Mouse (Mus musculus) layer of hippocampus, adult 2 months (tissue): Measurements from ENCODE around the gene Bok. TPM values are rescaled to one million over a fixed set of nuclear protein-coding genes. Genes with fewer than 3 reads are reported as not detected.

Experiments
- DNase-seq, 2 experiments: peaks; one replicate each; pipeline ENCODE4 v3.0.0; 2022; ENCODE audit warnings: low spot score in 2 of 2
- H3K27ac ChIP-seq: fragments of 200-600 bp; 2 replicates; pipeline ENCODE4 v1.8.1; 2022
- H3K4me3 ChIP-seq: fragments of 200-600 bp; 2 replicates; pipeline ENCODE4 v1.8.1; 2022; ENCODE audit warnings: mild to moderate bottlenecking
- CTCF ChIP-seq: fragments of 200-600 bp; conservative IDR thresholded peaks from 2 replicates; pipeline ENCODE4 v1.8.1; 2022; ENCODE audit warnings: antibody characterized with exemption, mild to moderate bottlenecking, moderate library complexity
- total RNA-seq, 2 experiments: library from RNA; stranded (reverse); gene quantifications; 2 replicates each; pipeline ENCODE4 v1.2.3; 2021

Gene Bok
- total RNA-seq, 2 experiments from 2014 or later = 64.9 to 77.6 TPM

GRCm38 (mm10) chr1:93668791-93669548 is 16.5 kb upstream of the Bok start:
- DNase-seq = peak; percentile 16 to 29
- peak overlapping the region; percentile 49 for H3K4me3 ChIP-seq
- peak; percentile 81 for TF ChIP-seq CTCF
- H3K27ac ChIP-seq = no peak overlapping the region

DNA sequence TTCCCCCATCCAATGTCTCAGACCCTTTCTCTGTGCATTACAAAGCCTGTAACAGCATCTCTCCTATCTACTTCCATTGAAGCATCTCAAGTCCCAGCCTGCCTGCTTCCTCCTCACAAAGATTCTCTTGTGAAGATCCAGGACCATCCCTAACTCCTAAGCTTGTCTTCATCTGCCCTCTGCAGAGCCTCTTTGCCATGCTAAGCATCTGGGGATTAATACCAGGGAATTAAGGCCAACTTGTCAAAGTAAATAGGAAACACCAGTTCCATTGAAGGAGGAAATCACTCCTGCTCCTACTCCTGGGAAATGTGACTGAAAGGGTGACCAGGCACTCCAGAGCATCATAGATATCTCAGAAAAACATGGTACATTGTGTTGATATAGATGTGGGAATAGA is 15.5 kb upstream of the Bok start:
- no peak for DNase-seq
- Histone ChIP-seq H3K27ac (no peak overlapping the region), H3K4me3 (no peak overlapping the region)
- no peak for TF ChIP-seq CTCF

DNA sequence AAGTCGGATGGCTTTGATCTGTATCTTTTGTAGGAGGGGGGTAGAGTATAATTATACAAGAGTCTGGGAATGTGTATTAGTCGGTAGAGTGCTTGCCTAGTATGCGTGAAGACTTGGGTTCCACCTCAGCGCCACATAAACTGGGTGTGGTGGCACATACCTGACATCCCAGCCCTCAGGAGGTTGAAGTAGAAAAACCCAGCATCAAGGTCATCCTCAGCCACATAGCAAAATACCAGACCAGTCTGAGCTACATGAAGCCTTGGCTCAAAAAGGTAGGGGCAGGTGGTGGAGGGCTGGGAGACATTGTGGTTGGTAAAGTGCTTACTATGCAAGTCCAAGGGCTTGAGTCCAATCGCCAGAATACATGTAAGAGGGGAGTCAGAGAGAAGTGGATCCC is 12.8 kb upstream of the Bok start:
- TF ChIP-seq CTCF = no peak
- no peak for DNase-seq
- Histone ChIP-seq H3K4me3 (no peak overlapping the region), H3K27ac (no peak overlapping the region)

GRCm38 (mm10) chr1:93678386-93678785 is 7.1 kb upstream of the Bok start:
- Histone ChIP-seq H3K4me3 (no peak overlapping the region), H3K27ac (no peak overlapping the region)
- no peak for TF ChIP-seq CTCF
- DNase-seq = no peak

- Histone ChIP-seq H3K4me3 (no peak overlapping the region), H3K27ac (no peak overlapping the region)
- DNase-seq = no peak
- TF ChIP-seq CTCF = no peak
Observed at GRCm38 (mm10) chr1:93679889-93680568, 5.4 kb upstream of the Bok start.

DNA sequence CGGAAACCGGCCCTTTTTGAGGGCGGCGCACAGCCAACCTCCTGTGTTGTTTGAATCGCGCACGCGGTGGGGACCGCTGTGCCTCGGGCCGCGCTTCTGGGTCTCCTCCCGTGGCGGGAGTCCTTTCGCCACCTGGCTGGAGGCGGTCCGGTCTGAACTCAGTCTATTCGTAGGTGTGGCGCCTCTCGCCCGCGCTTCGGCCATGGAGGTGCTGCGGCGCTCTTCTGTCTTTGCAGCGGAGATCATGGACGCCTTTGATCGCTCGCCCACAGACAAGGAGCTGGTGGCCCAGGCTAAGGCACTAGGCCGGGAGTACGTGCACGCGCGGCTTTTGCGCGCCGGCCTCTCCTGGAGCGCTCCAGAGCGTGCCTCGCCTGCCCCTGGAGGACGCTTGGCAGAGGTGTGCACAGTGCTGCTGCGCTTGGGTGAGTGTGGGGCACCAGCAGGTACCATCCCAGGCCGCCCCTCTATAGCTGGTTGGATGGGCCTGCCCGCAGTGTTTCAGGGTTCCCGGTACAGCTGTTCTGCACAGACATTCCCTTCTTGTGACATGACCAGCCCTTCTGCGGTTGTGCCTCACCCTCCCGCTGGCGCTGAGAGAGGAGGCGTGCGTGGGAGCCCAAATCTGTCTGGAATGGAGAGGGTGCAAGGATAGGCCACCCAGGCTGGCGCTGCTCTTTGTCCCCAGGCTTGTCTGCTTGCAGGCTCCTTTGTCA is 943 bp downstream of the Bok start:
- TF ChIP-seq CTCF = peak; percentile 65
- H3K4me3 ChIP-seq = peak overlapping the region; percentile 67
- H3K27ac ChIP-seq = peak overlapping the region; percentile 82
- peak; percentile 17 to 37 for DNase-seq

DNA sequence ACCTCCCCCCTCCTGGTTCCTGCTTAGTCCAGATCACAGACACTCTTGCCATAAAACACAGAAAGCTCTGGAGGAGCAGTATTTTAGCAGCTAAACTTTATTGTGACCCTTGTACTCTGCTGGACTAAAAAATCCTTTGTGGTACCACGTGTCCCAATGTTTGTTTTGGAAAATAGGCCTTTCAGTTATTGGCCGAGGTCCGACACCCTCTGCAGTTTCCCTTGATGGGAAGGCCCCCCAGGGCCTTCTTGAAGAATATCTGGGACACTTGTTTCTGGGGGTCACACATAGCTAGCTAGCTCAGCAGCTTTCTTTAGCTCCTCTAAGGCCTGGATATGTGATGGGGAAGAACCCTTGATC is 1.5 kb downstream of the Bok start:
- Histone ChIP-seq H3K27ac (peak overlapping the region; percentile 82), H3K4me3 (peak overlapping the region; percentile 67)
- DNase-seq = no peak
- no peak for TF ChIP-seq CTCF

DNA sequence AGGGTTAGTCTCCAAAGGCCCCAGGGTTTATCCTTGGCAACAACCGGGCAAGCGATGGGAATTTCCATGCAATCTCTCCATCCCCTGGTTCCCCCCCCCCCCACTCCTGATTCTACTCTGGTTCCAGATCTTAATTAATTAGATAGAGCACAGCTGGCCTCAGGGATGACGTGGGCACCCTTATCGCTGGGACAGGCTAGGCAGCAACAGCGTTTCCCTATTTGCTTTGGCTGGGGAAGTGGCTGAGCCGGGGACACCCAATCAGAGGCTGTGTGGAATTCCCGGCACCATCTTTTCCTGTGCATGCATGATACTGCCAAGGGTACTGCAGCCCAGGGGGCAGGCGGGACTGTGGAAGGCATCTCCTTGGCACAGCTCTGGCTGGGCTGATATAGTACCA is 2.7 kb downstream of the Bok start:
- Histone ChIP-seq H3K4me3 (no peak overlapping the region), H3K27ac (no peak overlapping the region)
- TF ChIP-seq CTCF = peak; percentile 30
- no peak for DNase-seq

- no peak for TF ChIP-seq CTCF
- no peak overlapping the region for H3K4me3 ChIP-seq
- DNase-seq = no peak
- no peak overlapping the region for H3K27ac ChIP-seq
Observed at GRCm38 (mm10) chr1:93689901-93690496, 4.5 kb downstream of the Bok start.

DNA sequence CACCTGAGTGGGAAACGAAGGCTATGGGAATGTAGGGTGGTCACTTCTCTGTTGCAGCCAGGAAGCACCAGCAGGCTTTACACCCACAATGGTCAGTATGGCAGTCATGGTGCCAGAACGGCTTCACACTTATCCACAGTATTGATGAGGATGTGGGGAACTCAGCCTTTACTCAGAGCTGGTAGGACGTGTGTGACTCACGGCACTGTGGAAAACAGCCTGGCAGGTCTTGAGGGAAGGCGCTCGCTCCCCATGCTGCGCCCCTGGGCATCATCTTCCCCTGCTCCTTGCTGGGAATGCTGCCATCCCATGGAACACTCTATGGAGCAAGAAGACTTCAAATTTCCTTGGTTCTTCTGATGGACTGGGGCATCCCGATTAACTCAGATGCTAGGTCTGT is 5.6 kb downstream of the Bok start:
- TF ChIP-seq CTCF = no peak
- DNase-seq = no peak
- H3K27ac ChIP-seq = peak overlapping the region; percentile 64
- H3K4me3 ChIP-seq = no peak overlapping the region

DNA sequence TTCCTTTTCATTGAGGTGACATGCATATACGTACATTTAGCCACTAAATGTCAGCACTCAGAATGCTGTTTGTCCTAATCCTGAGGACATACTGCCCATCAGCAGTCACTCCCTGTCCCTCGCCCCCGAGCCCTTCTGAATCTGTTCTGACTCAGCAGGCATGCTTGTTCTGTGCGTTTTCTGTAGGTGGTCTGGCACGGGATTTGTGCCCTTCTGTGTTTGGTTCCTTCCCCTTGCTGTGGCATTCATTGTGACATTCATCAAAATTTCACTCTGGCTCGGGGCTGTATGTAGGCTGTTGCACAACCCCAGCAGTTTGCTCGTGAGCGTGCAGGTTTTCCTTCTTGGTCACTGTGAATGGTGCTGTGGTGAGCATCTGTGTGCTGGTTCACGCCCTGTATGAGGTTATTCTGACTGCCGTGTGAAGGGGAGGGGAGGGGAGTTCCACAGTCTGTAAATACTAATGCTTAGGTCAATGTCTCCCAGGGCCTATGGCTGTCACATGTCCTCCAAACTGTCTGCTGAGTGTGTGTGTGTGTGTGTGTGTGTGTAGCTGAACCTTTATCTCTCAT is 6.4 kb downstream of the Bok start:
- H3K4me3 ChIP-seq = no peak overlapping the region
- peak; percentile 28 to 32 for DNase-seq
- peak overlapping the region; percentile 64 for H3K27ac ChIP-seq
- no peak for TF ChIP-seq CTCF

DNA sequence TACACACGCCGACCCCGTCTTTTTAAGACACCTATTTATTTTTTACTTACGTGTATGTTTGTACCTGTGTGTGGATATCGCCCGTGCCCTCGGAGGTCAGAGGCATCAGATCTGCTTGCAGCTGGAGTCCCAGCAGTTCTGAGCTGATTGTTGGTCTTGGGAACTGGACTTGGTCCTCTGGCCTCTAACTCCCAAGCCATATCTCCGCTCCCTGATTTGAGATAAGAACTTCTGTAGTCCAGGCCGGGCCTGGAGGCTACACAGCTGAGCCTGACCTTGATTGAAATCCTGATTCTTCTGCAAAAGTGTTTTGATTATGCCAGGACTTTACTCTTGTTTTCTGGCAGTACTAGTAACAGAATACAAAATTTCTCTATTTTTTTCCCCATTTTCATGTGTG is 7.3 kb downstream of the Bok start:
- DNase-seq = no peak
- no peak overlapping the region for H3K27ac ChIP-seq
- no peak overlapping the region for H3K4me3 ChIP-seq
- no peak for TF ChIP-seq CTCF

GRCm38 (mm10) chr1:93693502-93693901 is 8.0 kb downstream of the Bok start:
- DNase-seq = no peak
- Histone ChIP-seq H3K27ac (no peak overlapping the region), H3K4me3 (no peak overlapping the region)
- TF ChIP-seq CTCF = no peak
